Mouse (Mus musculus) lung, postnatal 14 days (tissue): Measurements from ENCODE around the gene Irak1bp1.

Experiments used
- DNase-seq: peaks from one replicate; pipeline ENCODE4 v3.0.0; 2021

The Irak1bp1 gene

DNA sequence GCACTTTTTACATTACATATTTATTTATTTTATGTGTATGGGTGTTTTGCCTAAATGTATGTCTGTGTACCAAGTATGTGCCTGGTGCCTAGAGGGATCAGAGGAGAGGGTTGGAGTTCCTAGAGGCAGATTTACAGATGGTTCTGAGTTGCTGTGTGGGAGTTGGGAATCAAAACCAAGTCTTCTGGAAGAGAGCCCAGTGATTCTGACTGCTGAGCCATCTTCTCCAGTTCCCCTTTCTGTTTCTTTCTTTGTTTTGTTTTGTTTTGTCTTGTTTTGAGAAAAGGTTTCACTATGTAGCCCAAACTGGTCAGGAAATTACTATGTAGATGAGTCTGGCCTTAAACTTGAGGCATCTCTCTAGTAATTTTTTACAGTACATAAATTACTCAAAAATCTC, 59.3 kb downstream of the Irak1bp1 start:
- DNase-seq, result no peak
